Mouse (Mus musculus) testis, adult 2 months (tissue): Measurements from ENCODE around the gene Psme2b.

Experiments used
- CTCF ChIP-seq: fragments of 200-500 bp; IDR thresholded peaks from 2 replicates; pipeline ENCODE4 v1.5.1; 2012; ENCODE audit warnings: low read depth, mild to moderate bottlenecking, inconsistent platforms, low read length, moderate library complexity; ENCODE audit not compliant: control insufficient read depth, insufficient read depth, insufficient replicate concordance
- POLR2A ChIP-seq: fragments of 200-500 bp; IDR thresholded peaks from 2 replicates; pipeline ENCODE4 v1.6.1; 2012; ENCODE audit warnings: low read depth, mild to moderate bottlenecking, inconsistent platforms, low read length, moderate library complexity; ENCODE audit not compliant: control insufficient read depth

- TF ChIP-seq POLR2A (no peak), CTCF (no peak)
Measured at GRCm38 (mm10) chr11:48902021-48902420, 44.0 kb downstream of the Psme2b start, which contains the start of gene Gm5431.
